Mouse (Mus musculus): ENCODE measurements around the gene Rnf166. TPM values are rescaled to one million over a fixed set of nuclear protein-coding genes. Genes with fewer than 3 reads are reported as not detected.

Gene Rnf166
- 38.2 TPM for polyA plus RNA-seq (2015; fragmentation: Illumina TruSeq; extraction: RNeasy Lipid Tissue Mini Kit (QIAGEN cat#74804); ENCODE audit: low read depth, low replicate concordance)

GRCm38 (mm10) chr8:122475580-122476320 lies at the start of gene Rnf166, which contains the start of gene Ctu2:
Rnf166 (minus strand) TSS chr8:122476064.
Ctu2 (plus strand) TSS chr8:122476143.

GRCm38 (mm10) chr8:122460524-122461472 lies 15.1 kb downstream of the Rnf166 start, which contains the start of gene Snai3:
Snai3 (minus strand) TSS chr8:122460733.

GRCm38 (mm10) chr8:122443262-122444006 lies 32.4 kb downstream of the Rnf166 start, which contains the start of gene Mvd:
Mvd (minus strand) TSS chr8:122443422.

GRCm38 (mm10) chr8:122432443-122433268 lies 43.2 kb downstream of the Rnf166 start, which contains the start of gene Cyba:
Cyba (minus strand) TSS chr8:122432930.

GRCm38 (mm10) chr8:122421376-122422070 lies 54.3 kb downstream of the Rnf166 start, which contains the start of gene Il17c:
Il17c (plus strand) TSS chr8:122422020.

Other genes with a start within 250 kb of the Rnf166 start
- 20.3 TPM for gene Zfpm1, start 193.9 kb downstream of the Rnf166 start, polyA plus RNA-seq (2015; fragmentation: Illumina TruSeq; extraction: RNeasy Lipid Tissue Mini Kit (QIAGEN cat#74804); ENCODE audit: low read depth, low replicate concordance)
- gene Trhr2, start 115.3 kb downstream of the Rnf166 start, polyA plus RNA-seq (2015; fragmentation: Illumina TruSeq; extraction: RNeasy Lipid Tissue Mini Kit (QIAGEN cat#74804); ENCODE audit: low read depth, low replicate concordance), result 3.8 TPM
- 24.7 TPM for gene Zc3h18, start 99.5 kb downstream of the Rnf166 start, polyA plus RNA-seq (2015; fragmentation: Illumina TruSeq; extraction: RNeasy Lipid Tissue Mini Kit (QIAGEN cat#74804); ENCODE audit: low read depth, low replicate concordance)
- not detected for gene Il17c, start 54.0 kb downstream of the Rnf166 start, polyA plus RNA-seq (2015; fragmentation: Illumina TruSeq; extraction: RNeasy Lipid Tissue Mini Kit (QIAGEN cat#74804); ENCODE audit: low read depth, low replicate concordance)
- 20.5 TPM for gene Cyba, start 43.1 kb downstream of the Rnf166 start, polyA plus RNA-seq (2015; fragmentation: Illumina TruSeq; extraction: RNeasy Lipid Tissue Mini Kit (QIAGEN cat#74804); ENCODE audit: low read depth, low replicate concordance)
- gene Mvd, start 32.6 kb downstream of the Rnf166 start, polyA plus RNA-seq (2015; fragmentation: Illumina TruSeq; extraction: RNeasy Lipid Tissue Mini Kit (QIAGEN cat#74804); ENCODE audit: low read depth, low replicate concordance), result 21.9 TPM
- 0.55 TPM for gene Snai3, start 15.3 kb downstream of the Rnf166 start, polyA plus RNA-seq (2015; fragmentation: Illumina TruSeq; extraction: RNeasy Lipid Tissue Mini Kit (QIAGEN cat#74804); ENCODE audit: low read depth, low replicate concordance)
- 24.8 TPM for gene Ctu2, start 79 bp upstream of the Rnf166 start, polyA plus RNA-seq (2015; fragmentation: Illumina TruSeq; extraction: RNeasy Lipid Tissue Mini Kit (QIAGEN cat#74804); ENCODE audit: low read depth, low replicate concordance)
- gene Piezo1, start 75.3 kb upstream of the Rnf166 start, polyA plus RNA-seq (2015; fragmentation: Illumina TruSeq; extraction: RNeasy Lipid Tissue Mini Kit (QIAGEN cat#74804); ENCODE audit: low read depth, low replicate concordance), result 3.5 TPM
- gene Cdt1, start 92.0 kb upstream of the Rnf166 start, polyA plus RNA-seq (2015; fragmentation: Illumina TruSeq; extraction: RNeasy Lipid Tissue Mini Kit (QIAGEN cat#74804); ENCODE audit: low read depth, low replicate concordance), result 0.95 TPM
- 61.8 TPM for gene Aprt, start 100.8 kb upstream of the Rnf166 start, polyA plus RNA-seq (2015; fragmentation: Illumina TruSeq; extraction: RNeasy Lipid Tissue Mini Kit (QIAGEN cat#74804); ENCODE audit: low read depth, low replicate concordance)
- 4.9 TPM for gene Galns, start 135.4 kb upstream of the Rnf166 start, polyA plus RNA-seq (2015; fragmentation: Illumina TruSeq; extraction: RNeasy Lipid Tissue Mini Kit (QIAGEN cat#74804); ENCODE audit: low read depth, low replicate concordance)
- gene Trappc2l, start 135.6 kb upstream of the Rnf166 start, polyA plus RNA-seq (2015; fragmentation: Illumina TruSeq; extraction: RNeasy Lipid Tissue Mini Kit (QIAGEN cat#74804); ENCODE audit: low read depth, low replicate concordance), result 100 TPM
- gene Pabpn1l, start 146.7 kb upstream of the Rnf166 start, polyA plus RNA-seq (2015; fragmentation: Illumina TruSeq; extraction: RNeasy Lipid Tissue Mini Kit (QIAGEN cat#74804); ENCODE audit: low read depth, low replicate concordance), result not detected
- 15.0 TPM for gene Cbfa2t3, start 223.0 kb upstream of the Rnf166 start, polyA plus RNA-seq (2015; fragmentation: Illumina TruSeq; extraction: RNeasy Lipid Tissue Mini Kit (QIAGEN cat#74804); ENCODE audit: low read depth, low replicate concordance)

All from brain, adult 10 weeks (tissue).